Mouse (Mus musculus): Measurements from ENCODE around the gene Gm10053. TPM values are rescaled to one million over a fixed set of nuclear protein-coding genes. Genes with fewer than 3 reads are reported as not detected.

Gene Gm10053
- 43.5 TPM for total RNA-seq (2023)

DNA sequence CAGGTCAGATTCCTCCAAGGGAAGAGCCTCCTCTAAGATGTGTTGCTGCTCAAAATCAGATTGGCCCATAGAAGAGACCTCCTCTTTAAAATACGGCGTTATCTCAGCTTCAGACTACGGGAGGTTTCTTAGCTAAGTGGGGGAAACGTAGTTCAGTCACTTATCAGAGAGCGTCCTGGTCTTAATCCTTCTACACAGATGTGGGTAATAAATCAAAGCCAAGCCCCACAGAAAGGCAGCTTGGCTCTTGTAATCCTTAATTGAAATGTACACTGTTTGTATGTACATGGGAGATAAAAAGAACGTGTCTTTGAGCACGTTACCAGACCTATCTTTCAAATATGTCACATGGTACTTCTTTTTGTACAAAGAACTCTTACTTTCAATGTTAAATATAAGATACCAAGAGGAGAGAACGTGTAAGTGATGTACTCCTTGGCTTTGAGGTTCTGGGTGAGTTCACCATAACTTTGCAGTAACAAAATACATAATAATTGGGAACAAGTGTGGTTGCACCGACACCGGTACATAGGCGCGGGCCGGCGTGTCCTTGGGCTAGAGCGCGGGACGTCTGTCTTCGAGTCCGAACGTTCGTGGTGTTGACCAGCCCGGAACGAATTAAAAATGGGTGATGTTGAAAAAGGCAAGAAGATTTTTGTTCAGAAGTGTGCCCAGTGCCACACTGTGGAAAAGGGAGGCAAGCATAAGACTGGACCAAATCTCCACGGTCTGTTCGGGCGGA is at the start of gene Gm10053:
TSS of gene Gm10053 (plus strand) at position 558 of the 742 bp plus-strand sequence.

DNA sequence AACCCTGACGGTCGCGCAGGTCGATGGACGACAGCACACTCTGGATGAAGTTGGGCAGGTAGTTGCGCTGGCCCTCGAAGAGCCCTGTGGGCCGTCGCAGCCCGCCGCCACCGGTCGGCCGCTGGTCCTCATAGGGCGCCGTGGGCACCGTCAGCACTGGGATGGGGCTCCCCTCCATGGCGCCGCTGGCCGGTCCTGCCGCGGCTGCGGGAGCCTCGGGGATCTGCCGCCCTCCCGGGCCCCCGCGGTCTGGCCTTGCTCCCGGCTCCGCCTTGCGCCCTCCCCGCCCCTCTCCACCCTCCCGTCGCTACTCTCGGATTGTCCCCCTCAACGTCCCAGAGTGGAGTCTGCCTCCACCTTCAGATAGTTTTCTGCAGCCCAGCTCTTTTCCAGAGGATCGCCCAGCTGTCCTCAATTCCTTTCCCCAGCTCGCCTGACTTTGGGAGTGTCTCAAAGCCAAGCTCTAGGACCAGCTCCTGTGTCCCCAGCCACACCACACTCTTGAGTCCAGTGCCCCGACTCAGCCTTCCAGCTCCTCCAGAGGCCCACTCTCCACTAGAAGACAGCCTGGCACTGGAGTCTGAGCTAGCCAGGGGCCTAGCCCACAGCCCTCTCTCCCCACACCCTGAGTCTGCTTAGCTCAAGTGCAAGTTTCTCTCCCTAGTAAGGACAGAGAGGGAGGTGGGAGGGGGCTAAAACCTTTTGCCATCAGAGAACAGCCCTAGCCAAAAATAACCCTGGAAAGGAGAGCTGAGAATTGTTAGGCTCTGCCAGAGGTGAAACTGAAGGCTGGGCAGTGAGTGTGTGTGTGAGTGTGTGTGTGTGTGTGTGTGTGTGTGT is 13.7 kb upstream of the Gm10053 start, which contains the start of gene Pgm5:
TSS of gene Pgm5 (minus strand) at position 244 of the 840 bp plus-strand sequence.

DNA sequence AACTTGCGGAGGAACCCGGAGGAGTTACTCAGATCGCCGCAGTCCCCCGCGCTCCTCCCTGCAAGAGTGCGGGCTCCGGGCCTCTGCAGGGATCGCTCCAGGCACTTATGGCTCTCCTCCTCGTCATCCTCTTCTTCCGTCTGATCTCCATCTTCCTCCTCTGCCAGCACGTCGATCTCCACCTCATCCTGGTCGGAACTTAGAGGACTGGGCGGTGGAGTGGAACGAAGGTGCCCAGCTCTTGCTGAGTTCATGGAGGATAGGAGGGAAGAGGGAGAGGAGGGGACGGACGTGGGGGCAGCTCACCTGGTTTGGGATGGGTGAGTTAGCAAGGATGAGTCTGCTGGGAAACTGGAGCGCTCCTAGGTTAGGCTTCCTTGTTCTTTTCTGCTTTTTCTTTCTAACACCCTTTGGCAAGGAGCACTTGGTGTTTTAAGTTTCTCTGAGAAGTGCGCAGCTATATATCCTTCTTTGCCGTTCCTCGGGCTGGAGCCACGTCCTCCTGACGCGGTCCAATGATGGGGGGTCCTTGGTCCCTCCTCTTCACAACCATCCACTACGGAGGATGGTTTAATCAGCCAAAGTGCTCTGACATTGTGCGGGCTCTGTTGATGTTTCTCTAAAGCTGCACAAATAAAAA is 25.2 kb downstream of the Gm10053 start, which contains the start of gene Foxd4:
TSS of gene Foxd4 (minus strand) at position 617 of the 640 bp plus-strand sequence.

Other genes starting within 250 kb of the Gm10053 start
- not detected for gene Tmem252, start 201.7 kb upstream of the Gm10053 start, total RNA-seq (2023)
- gene Pgm5, start 13.8 kb upstream of the Gm10053 start, total RNA-seq (2023): not detected
- gene Foxd4, start 25.5 kb downstream of the Gm10053 start, total RNA-seq (2023): not detected
- gene Cbwd1, start 85.9 kb downstream of the Gm10053 start, total RNA-seq (2023): 8.8 TPM
- gene Dock8, start 123.8 kb downstream of the Gm10053 start, total RNA-seq (2023): 262 TPM